Mouse (Mus musculus): ENCODE measurements around the gene Pim3. TPM values are rescaled to one million over a fixed set of nuclear protein-coding genes. Genes with fewer than 3 reads are reported as not detected.

Gene Pim3
- polyA plus RNA-seq, 1 experiment from 2014 or later, result 58.3 TPM

- peaks cover 6% of the 10 kb centered on the region; the same call in 1 of the 2 replicates for H3K36me3 ChIP-seq (ENCODE audit: control insufficient read depth, insufficient read depth, low read length)
- 87% methylated on average over 3 of the region's 3 CpGs for WGBS
- peaks cover 22% of the 10 kb centered on the region for H3K4me1 ChIP-seq (ENCODE audit: control insufficient read depth, insufficient read depth, low read length)
- H3K9ac ChIP-seq (ENCODE audit: low read length), result no peak overlapping the region
- H3K27ac ChIP-seq (ENCODE audit: low read length), result no peak overlapping the region; the same call in 1 of the 2 replicates
- H3K27me3 ChIP-seq (ENCODE audit: control insufficient read depth, insufficient read depth, low read length), result no peaks in the 10 kb centered on the region
- H3K4me2 ChIP-seq (ENCODE audit: low read depth, low read length), result no peak overlapping the region
- no peaks in the 10 kb centered on the region for H3K9me3 ChIP-seq (replicated peaks; ENCODE audit: control insufficient read depth, low read length)
- H3K4me3 ChIP-seq (replicated peaks; ENCODE audit: low read length), result no peak overlapping the region
- ATAC-seq (ENCODE audit: insufficient read depth, low FRiP score), result no peak
Observed at GRCm38 (mm10) chr15:88860781-88861180, 1.2 kb upstream of the Pim3 start.

- H3K36me3 ChIP-seq (ENCODE audit: control insufficient read depth, insufficient read depth, low read length), result peaks cover 6% of the 10 kb centered on the region; the same call in 1 of the 2 replicates
- H3K4me3 ChIP-seq (replicated peaks; ENCODE audit: low read length), result peak overlapping the region; percentile 87
- no peaks in the 10 kb centered on the region for H3K9me3 ChIP-seq (replicated peaks; ENCODE audit: control insufficient read depth, low read length)
- ATAC-seq (ENCODE audit: insufficient read depth, low FRiP score), result no peak
- peak overlapping the region; percentile 86 for H3K4me2 ChIP-seq (ENCODE audit: low read depth, low read length)
- H3K9ac ChIP-seq (ENCODE audit: low read length), result peak overlapping the region; percentile 91
- peaks cover 44% of the 10 kb centered on the region for H3K4me1 ChIP-seq (ENCODE audit: control insufficient read depth, insufficient read depth, low read length)
- no peaks in the 10 kb centered on the region for H3K27me3 ChIP-seq (ENCODE audit: control insufficient read depth, insufficient read depth, low read length)
- peak overlapping the region; percentile 98 for H3K27ac ChIP-seq (ENCODE audit: low read length)
- under 1% methylated on average over 96 of the region's 98 CpGs for WGBS
Observed at GRCm38 (mm10) chr15:88862881-88863694, 1.1 kb downstream of the Pim3 start.

- ATAC-seq (ENCODE audit: insufficient read depth, low FRiP score), result peak; percentile 77
- no peaks in the 10 kb centered on the region for H3K27me3 ChIP-seq (ENCODE audit: control insufficient read depth, insufficient read depth, low read length)
- H3K9ac ChIP-seq (ENCODE audit: low read length), result peak overlapping the region; percentile 91
- WGBS, result under 1% methylated on average over 26 of the region's 39 CpGs
- H3K4me2 ChIP-seq (ENCODE audit: low read depth, low read length), result peak overlapping the region; percentile 86
- H3K4me3 ChIP-seq (replicated peaks; ENCODE audit: low read length), result peak overlapping the region; percentile 87
- H3K27ac ChIP-seq (ENCODE audit: low read length), result peak overlapping the region; percentile 98
- H3K36me3 ChIP-seq (ENCODE audit: control insufficient read depth, insufficient read depth, low read length), result peaks cover 6% of the 10 kb centered on the region; the same call in 1 of the 2 replicates
- H3K9me3 ChIP-seq (replicated peaks; ENCODE audit: control insufficient read depth, low read length), result no peaks in the 10 kb centered on the region; the same call in 1 of the 2 replicates
- peaks cover 45% of the 10 kb centered on the region for H3K4me1 ChIP-seq (ENCODE audit: control insufficient read depth, insufficient read depth, low read length)
Observed at GRCm38 (mm10) chr15:88863695-88864231, 1.8 kb downstream of the Pim3 start.

GRCm38 (mm10) chr15:88864270-88865030, 2.5 kb downstream of the Pim3 start:
- H3K4me2 ChIP-seq (ENCODE audit: low read depth, low read length), result peak overlapping the region; percentile 86
- no peaks in the 10 kb centered on the region for H3K27me3 ChIP-seq (ENCODE audit: control insufficient read depth, insufficient read depth, low read length)
- ATAC-seq (ENCODE audit: insufficient read depth, low FRiP score), result no peak
- peaks cover 45% of the 10 kb centered on the region for H3K4me1 ChIP-seq (ENCODE audit: control insufficient read depth, insufficient read depth, low read length)
- peak overlapping the region; percentile 98 for H3K27ac ChIP-seq (ENCODE audit: low read length)
- peaks cover 6% of the 10 kb centered on the region; the same call in 1 of the 2 replicates for H3K36me3 ChIP-seq (ENCODE audit: control insufficient read depth, insufficient read depth, low read length)
- 30% methylated on average over 22 of the region's 22 CpGs for WGBS
- H3K4me3 ChIP-seq (replicated peaks; ENCODE audit: low read length), result peak overlapping the region; percentile 87
- H3K9ac ChIP-seq (ENCODE audit: low read length), result peak overlapping the region; percentile 91
- no peaks in the 10 kb centered on the region; the same call in 1 of the 2 replicates for H3K9me3 ChIP-seq (replicated peaks; ENCODE audit: control insufficient read depth, low read length)

GRCm38 (mm10) chr15:88865061-88865460, 3.1 kb downstream of the Pim3 start:
- Histone ChIP-seq H3K9ac (ENCODE audit: low read length) (peak overlapping the region; percentile 91), H3K4me2 (ENCODE audit: low read depth, low read length) (peak overlapping the region; percentile 86), H3K36me3 (ENCODE audit: control insufficient read depth, insufficient read depth, low read length) (peaks cover 6% of the 10 kb centered on the region; the same call in 1 of the 2 replicates), H3K4me3 (replicated peaks; ENCODE audit: low read length) (peak overlapping the region; percentile 87), H3K27ac (ENCODE audit: low read length) (no peak overlapping the region), H3K9me3 (replicated peaks; ENCODE audit: control insufficient read depth, low read length) (no peaks in the 10 kb centered on the region; the same call in 1 of the 2 replicates), H3K4me1 (ENCODE audit: control insufficient read depth, insufficient read depth, low read length) (peaks cover 45% of the 10 kb centered on the region), H3K27me3 (ENCODE audit: control insufficient read depth, insufficient read depth, low read length) (no peaks in the 10 kb centered on the region)
- WGBS, result 72% methylated on average over 14 of the region's 14 CpGs
- ATAC-seq (ENCODE audit: insufficient read depth, low FRiP score), result no peak

GRCm38 (mm10) chr15:88865888-88866695, 4.1 kb downstream of the Pim3 start:
- Histone ChIP-seq H3K4me3 (replicated peaks; ENCODE audit: low read length) (no peak overlapping the region), H3K27ac (ENCODE audit: low read length) (peak overlapping the region; percentile 23; the same call in 1 of the 2 replicates), H3K9me3 (replicated peaks; ENCODE audit: control insufficient read depth, low read length) (no peaks in the 10 kb centered on the region; the same call in 1 of the 2 replicates), H3K4me1 (ENCODE audit: control insufficient read depth, insufficient read depth, low read length) (peaks cover 45% of the 10 kb centered on the region), H3K27me3 (ENCODE audit: control insufficient read depth, insufficient read depth, low read length) (no peaks in the 10 kb centered on the region), H3K9ac (ENCODE audit: low read length) (no peak overlapping the region), H3K36me3 (ENCODE audit: control insufficient read depth, insufficient read depth, low read length) (peaks cover 6% of the 10 kb centered on the region; the same call in 1 of the 2 replicates), H3K4me2 (ENCODE audit: low read depth, low read length) (peak overlapping the region; percentile 86; the same call in 1 of the 2 replicates)
- no peak for ATAC-seq (ENCODE audit: insufficient read depth, low FRiP score)
- 63% methylated on average over 4 of the region's 4 CpGs for WGBS

- Histone ChIP-seq H3K4me3 (replicated peaks; ENCODE audit: low read length) (no peak overlapping the region), H3K27me3 (ENCODE audit: control insufficient read depth, insufficient read depth, low read length) (no peaks in the 10 kb centered on the region), H3K9me3 (replicated peaks; ENCODE audit: control insufficient read depth, low read length) (no peaks in the 10 kb centered on the region; the same call in 1 of the 2 replicates), H3K9ac (ENCODE audit: low read length) (no peak overlapping the region), H3K4me1 (ENCODE audit: control insufficient read depth, insufficient read depth, low read length) (peaks cover 40% of the 10 kb centered on the region), H3K4me2 (ENCODE audit: low read depth, low read length) (no peak overlapping the region), H3K27ac (ENCODE audit: low read length) (peak overlapping the region; percentile 55), H3K36me3 (ENCODE audit: control insufficient read depth, insufficient read depth, low read length) (peaks cover 6% of the 10 kb centered on the region; the same call in 1 of the 2 replicates)
- WGBS, result 43% methylated on average over 7 of the region's 7 CpGs
- no peak for ATAC-seq (ENCODE audit: insufficient read depth, low FRiP score)
Observed at GRCm38 (mm10) chr15:88866934-88867356, 5.0 kb downstream of the Pim3 start.

- Histone ChIP-seq H3K36me3 (ENCODE audit: control insufficient read depth, insufficient read depth, low read length) (peaks cover 6% of the 10 kb centered on the region; the same call in 1 of the 2 replicates), H3K27ac (ENCODE audit: low read length) (peak overlapping the region; percentile 55), H3K4me3 (replicated peaks; ENCODE audit: low read length) (no peak overlapping the region), H3K9me3 (replicated peaks; ENCODE audit: control insufficient read depth, low read length) (no peaks in the 10 kb centered on the region; the same call in 1 of the 2 replicates), H3K4me2 (ENCODE audit: low read depth, low read length) (no peak overlapping the region), H3K4me1 (ENCODE audit: control insufficient read depth, insufficient read depth, low read length) (peaks cover 40% of the 10 kb centered on the region), H3K27me3 (ENCODE audit: control insufficient read depth, insufficient read depth, low read length) (no peaks in the 10 kb centered on the region), H3K9ac (ENCODE audit: low read length) (no peak overlapping the region)
- ATAC-seq (ENCODE audit: insufficient read depth, low FRiP score), result no peak
- WGBS, result 18% methylated on average over 5 of the region's 5 CpGs
Observed at GRCm38 (mm10) chr15:88867368-88868023, 5.5 kb downstream of the Pim3 start.
